Mouse (Mus musculus): ENCODE results near the gene C87977.
"Not testable (repeated sequence)": the region's sequence is repeated elsewhere in the genome, so short reads cannot be mapped to it uniquely, and the experiment has no call there.

Gene C87977

DNA sequence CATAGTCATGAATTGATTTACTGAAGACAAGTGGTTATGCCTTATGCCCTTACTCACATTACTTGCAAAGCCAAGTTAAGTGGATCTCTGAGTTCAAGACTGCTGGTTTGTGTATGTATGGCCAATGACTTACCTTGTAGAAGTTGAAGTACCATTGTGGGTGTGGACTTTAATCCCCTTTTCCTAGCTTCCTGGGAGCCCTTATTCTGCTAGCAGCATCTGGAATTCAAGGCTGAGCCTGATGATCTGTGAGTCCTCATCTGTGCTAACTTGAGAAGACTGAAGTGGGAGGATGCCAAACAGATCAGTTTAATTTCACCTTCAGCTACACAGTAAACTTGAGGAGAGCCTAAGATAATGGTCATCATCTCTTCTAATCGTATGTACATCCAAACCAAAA, at the start of gene C87977:
TSS of gene C87977 (minus strand) at position 101 of the 400 bp plus-strand sequence.
- DNase-seq (ENCODE audit: low read depth, low spot score), result not testable (repeated sequence)

DNA sequence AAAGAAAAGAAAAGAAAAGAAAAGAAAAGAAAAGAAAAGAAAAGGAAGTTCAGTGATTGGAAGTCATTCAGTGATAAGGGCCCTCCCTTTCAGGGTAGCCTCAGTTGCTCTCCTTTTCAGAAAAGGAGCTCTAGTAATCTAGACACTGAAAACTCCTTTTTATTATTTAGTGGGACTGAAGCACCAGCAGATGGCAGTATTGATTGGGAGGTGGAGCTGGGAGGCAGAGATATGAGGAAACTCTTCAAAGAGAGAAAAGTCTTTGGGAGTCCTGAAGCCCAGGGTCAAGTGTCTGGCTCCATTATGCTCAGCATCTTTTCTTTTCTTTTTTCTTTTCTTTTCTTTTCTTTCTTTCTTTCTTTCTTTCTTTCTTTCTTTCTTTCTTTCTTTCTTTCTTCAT, 41.6 kb upstream of the C87977 start:
- not testable (repeated sequence) for DNase-seq (ENCODE audit: low read depth, low spot score)

DNA sequence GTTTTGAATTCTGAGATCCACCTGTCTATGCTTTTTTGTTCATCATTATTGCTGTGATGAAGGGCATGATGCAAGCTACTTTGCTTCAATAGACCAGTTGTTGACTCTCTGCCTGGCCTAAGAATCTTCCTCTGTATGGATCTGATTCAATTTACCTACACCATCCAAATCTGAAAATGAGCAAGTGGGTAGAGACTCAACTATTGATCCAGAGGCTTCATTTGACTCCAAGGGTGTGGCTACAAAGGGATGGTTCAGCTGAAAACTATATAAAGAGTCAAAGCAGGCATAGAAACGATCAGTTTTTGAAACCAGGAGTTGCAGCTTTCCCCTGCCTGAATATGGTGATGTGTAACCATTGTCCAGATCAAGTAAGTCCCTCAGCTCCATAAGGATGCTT, 22.7 kb downstream of the C87977 start, which contains the start of gene Oog2:
TSS of gene Oog2 (plus strand) at position 301 of the 400 bp plus-strand sequence.
- DNase-seq (ENCODE audit: low read depth, low spot score), result no peak

DNA sequence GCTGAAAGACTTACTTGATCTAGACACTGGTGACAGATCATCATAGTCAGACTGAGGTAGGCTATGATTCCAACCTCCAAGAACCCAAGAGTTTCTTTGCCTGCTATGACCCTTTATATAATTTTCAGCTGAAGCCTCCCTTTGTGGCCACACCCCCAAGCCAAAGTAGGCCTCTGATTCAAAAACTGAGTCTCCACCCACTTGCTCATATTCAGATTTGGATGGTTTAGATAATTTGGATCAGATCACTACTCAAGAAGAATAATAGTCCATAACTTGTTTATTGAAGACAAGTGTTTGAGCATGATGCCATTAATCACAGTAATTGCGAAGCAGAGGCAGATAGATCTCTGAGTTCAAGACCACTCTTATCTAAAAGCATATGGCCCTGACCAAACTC, 50.6 kb downstream of the C87977 start, which contains the start of gene Oog3:
TSS of gene Oog3 (minus strand) at position 101 of the 400 bp plus-strand sequence.
- no peak for DNase-seq (ENCODE audit: low read depth, low spot score)
